Mouse (Mus musculus): ENCODE results near the gene Clcn7.

- TF ChIP-seq MAFK (IDR thresholded peaks at IDR 0.05; ENCODE audit: insufficient read depth, low read depth, low read length) (no peak), HCFC1 (IDR thresholded peaks at IDR 0.05; ENCODE audit: borderline replicate concordance, insufficient read depth, low read length) (no peak), ZC3H11A (IDR thresholded peaks at IDR 0.05; ENCODE audit: borderline replicate concordance, low read depth, low read length) (no peak)
Observed at GRCm38 (mm10) chr17:25138803-25139202, 5.6 kb downstream of the Clcn7 start.
